Mouse (Mus musculus): ENCODE results near the gene Ldlrad3.

Gene Ldlrad3

DNA sequence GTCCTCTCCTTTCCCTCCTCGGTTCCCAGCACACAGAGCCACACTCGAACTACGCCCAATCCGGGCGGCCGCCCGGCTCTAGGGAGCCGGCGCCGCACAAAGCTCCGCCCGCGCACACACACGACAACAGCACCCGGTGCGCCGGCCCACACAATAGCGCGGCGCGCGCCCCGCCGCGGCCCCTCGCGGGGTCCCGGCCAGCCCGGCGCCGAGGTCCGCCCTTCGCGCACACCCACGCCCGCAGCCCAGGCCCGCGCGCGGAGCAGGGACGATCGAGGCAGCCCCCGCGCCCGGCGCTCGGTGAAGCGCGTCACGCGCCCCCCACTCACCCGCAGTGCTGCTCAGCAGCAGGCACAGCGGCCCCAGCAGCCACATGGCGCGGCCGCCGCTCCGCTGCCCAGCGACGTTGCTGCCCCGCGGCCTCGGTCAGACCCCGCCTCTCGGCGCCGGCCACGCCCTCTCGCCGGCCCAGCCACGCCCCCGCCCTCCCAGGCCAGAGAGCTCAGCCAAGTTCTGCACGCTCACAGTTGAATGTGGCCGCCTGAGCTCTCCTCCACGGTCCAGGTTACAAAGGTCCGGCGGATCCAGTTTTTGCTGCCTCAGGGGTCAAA, at the start of gene Ldlrad3:
Gene Ldlrad3 (minus strand): TSS at position 435 of the 611 bp plus-strand sequence.
- peak; percentile 90 to 95 for DNase-seq

DNA sequence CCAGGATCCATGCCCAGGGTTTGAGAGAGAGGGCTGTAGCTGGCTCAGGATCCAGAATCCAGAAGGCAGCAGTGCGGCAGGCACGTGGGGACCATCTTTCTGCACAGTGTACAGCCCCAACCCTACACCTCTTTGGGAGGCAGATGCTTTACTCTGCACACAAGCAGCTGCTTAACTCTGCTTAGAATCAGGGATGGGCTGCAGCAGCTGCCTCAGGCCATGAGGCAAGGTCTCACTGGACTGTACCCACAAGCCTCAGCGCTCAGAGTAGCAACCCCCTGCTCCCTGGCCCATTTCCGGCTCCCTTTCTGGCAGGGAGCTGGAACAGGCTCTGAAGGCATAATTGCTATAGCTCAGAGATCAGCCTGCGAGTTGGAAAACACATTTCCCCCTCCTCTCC, 45.3 kb upstream of the Ldlrad3 start:
- no peak for DNase-seq

DNA sequence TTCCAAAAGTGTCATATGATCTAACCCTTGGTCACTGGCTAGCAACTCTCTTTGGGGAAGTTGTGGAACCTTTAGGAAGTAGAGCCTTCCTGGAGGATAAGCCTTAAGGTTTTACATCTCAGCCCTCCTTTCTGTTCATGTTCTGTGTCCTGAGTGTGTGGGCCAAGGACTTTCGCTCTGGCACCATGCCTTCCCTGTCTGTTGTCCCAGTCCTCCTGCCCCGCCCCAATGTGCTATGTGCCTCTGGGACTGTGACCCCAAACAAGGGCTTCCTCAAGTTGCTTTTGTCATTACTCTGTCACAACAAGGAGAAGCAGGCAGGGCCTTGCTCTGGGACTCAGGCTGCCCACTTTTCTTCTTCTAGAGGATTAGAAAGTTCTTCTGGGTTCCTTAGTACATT, 42.9 kb upstream of the Ldlrad3 start:
- no peak for DNase-seq

DNA sequence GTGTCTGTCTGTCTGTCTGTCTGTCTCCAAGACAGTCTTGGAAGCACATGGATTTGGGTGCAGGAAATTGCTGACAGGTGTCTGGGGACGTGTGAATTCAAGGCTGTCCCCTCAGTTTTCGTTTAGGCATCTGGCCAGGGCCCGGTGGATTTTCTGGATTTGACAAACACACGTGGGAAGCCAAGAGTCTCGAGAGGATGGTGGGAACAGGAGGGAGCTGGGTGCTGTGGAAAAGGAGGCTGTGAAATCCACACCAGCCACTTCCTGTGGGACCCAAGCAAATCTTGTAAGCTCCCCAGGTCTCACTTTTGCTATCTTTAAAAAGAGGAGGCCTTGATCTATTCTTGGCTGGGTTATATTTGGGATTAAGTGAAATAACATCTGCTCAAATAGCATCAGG, 42.1 kb upstream of the Ldlrad3 start:
- DNase-seq: no peak

DNA sequence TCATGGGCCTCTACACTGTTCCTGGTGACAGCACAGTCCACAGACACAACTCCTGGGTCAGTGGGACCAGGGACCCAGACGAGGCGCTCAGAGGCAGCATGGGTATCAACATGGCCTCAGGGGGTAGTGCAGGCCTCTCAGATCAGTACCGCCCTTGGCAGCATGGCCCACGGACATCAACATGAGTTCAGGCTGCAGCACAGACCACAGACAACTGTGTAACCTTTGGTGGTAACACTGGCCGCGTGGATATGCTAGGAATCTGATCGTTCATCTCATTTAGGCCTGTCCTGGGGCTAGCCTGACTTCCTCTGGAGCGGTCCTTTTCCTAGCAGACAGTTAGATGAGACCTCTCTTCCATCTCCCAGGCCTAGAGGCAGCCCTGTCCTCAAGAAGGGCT, 41.7 kb upstream of the Ldlrad3 start:
- no peak for DNase-seq

DNA sequence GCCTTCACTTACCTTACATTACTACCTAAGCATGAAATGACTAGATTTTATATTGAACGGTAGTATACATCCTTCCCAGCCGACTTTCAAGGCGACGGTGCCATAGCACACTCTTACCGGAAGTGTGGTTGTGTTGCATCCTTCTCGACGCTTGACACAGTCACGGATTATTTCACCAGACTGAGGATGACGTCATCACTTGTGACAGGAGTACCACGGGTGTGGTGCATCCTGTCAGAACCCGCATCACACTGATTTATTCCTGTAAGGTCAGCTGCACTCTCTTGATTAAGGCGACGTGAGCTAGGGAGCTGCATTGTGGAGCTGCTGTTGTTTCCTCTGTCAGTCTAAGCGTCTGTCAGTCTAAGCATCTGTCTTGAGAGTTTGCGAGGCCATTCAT, 40.1 kb upstream of the Ldlrad3 start:
- DNase-seq: no peak

DNA sequence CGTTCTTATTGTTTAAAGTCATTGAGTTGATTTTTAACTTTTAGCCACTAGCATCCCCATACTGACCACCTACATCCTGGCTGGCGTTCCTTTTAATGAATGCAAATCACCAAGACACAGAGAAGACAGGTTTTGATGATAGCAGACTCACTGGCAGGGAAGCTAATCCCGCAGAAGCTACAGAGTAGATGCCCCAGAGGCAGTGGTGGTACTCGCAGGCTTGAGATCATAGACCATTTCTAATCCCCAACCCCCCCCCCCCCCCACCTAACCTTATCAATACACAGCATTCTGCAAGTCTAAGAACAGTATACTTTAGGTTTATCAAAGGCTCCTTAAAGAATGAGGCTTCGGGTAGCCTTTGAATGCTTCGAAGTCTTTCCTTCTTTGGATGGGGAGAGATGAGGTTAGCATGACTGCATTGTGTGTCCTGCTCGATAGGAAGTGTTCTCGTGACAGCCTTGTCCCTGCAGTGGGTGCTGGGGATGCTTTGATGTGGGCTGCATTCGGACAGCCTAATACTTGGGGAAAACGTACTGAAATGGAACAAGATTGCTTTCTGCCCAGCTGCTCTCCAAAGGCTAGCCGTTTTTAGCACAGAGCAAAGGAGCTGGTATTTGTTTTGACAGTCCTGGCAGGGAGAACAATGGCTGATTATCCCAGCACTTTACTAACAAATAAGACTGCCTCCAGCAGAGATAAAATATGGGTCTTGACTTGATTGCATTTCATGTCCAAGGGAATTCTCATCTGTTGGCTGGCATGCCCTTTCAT, 37.4 kb upstream of the Ldlrad3 start:
- no peak for DNase-seq

DNA sequence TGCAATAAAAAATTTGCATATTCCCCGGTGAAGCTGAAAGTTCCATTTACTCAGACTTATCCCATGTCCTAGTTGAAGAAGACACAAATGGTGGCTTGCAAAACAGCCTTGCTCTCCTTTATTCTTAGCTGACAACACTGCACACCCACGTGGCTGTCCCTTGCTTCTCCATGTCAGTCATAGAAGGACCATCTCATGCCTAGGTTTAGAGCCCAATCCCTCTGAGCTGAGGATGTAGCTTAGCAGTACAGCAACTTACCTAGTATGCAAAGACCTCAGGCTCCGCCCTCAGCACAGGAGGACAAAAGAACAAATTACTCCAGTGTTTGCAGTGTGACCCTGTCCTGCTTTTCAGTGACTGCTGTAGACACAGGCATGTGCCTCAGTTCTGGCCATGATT, 36.6 kb upstream of the Ldlrad3 start:
- DNase-seq: no peak

DNA sequence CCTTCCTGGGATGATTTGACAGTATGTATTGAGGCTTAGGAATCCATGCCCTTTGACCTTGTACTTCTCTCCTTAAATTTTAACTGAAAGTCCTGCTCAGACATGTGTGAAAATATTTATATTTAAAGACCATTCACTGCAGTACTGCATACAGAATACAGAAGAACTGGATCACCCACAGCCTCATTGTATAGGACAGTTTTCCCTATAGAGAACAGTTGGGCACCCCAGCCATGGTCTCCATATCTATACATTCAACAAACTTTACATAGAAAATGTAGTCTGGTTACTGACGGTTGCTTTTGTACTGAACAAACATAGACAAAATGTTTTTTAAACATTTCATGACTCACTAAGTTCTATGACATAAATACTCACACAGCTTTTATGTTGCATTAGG, 30.6 kb upstream of the Ldlrad3 start:
- no peak for DNase-seq

DNA sequence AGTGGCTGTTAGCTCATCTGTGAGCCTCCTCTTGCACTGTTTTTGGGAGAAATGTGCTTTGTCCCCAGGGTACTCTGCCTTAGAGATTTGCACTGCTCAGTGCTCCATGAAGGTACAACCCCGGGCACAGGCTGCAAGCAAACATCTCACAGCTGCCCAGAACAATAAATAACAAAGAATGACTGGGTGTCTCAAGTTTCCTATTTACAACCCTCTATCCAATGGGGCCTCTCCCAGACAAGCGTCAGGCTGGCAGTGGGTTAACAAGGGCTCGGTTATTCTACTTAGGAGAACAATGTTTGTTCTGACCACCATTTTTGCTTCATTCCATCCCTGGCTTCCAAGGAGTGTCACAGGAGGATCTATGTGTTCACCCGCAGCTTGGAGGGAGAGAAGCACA, 25.9 kb upstream of the Ldlrad3 start:
- DNase-seq: no peak

DNA sequence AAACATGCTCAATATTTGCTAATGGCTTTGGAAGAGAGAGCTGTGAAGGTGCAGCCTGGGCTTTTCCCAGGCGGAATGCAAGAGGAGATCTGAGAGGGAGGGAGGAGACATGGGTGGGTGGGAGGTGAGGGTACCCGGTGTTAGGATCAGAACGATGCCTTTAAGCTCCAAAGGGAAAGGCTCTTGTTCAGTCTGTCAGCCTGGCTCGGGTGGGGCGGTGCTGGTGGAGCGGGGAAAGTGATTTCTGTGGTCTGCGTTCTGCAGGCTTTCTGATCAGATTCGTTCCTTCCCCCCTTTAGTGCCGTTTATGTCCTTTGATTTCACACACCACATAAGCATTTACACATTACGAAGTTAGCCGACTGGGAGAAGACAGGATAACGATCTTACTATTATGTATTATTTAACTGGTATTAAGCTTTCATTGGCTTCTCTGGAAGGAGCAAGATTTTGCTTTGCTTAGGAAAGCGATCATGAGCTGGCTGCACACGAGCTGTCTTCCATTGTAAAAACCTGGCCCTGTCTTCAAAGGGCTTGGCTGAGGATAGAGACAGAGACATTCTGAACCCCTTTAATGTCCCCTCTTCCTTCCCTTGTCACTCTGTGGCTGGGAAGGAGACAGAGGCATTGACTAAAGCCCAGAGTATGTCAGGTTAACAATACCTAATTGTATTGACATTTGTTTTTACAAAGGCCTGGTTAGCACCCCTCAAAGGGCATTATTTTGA, 19.7 kb upstream of the Ldlrad3 start:
- DNase-seq: no peak

DNA sequence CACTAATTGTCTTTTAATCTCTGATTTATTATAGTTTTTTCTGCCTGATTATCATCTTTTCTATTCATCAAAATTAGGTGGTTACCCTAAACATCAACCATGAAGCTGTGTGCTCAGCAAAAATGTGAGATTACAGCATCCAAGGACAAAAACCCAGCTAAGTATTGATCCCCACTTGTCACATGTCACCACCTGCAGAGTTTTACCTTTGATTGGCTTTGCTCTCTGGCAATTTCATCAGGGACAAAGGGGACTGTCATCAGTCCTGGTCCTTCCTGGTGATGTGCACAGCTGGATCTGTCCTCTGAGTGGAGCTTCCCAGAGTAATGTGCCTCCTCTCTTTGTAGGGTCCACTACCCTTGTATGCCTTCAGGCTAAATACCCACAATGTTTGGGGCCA, 17.3 kb upstream of the Ldlrad3 start:
- DNase-seq: no peak

DNA sequence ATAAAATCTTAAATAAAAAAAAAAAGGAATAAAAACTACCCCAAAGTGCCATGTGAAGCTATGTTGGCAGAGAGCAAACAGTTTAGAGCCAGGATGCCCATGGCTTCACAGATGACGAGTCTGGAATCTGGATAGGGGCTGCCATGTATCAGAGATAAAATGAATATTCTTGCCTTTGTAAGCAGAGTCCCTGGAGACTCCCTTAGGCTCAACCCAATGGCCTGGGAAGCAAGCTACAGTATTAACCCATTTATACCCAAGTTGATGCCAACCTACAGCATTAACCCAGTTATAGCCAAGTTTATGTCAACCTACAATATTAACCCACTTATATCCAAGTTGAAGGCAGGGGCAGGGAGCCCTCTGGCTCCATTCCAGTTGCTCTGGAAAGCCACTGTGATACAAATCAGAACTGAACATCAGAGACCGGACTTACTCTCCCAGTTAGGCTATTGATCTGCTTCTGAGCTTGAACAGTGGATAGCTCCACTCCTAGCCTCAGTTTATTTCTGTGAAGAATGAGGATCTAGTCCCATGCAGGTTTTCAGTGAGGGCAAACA, 16.1 kb upstream of the Ldlrad3 start:
- DNase-seq: no peak

DNA sequence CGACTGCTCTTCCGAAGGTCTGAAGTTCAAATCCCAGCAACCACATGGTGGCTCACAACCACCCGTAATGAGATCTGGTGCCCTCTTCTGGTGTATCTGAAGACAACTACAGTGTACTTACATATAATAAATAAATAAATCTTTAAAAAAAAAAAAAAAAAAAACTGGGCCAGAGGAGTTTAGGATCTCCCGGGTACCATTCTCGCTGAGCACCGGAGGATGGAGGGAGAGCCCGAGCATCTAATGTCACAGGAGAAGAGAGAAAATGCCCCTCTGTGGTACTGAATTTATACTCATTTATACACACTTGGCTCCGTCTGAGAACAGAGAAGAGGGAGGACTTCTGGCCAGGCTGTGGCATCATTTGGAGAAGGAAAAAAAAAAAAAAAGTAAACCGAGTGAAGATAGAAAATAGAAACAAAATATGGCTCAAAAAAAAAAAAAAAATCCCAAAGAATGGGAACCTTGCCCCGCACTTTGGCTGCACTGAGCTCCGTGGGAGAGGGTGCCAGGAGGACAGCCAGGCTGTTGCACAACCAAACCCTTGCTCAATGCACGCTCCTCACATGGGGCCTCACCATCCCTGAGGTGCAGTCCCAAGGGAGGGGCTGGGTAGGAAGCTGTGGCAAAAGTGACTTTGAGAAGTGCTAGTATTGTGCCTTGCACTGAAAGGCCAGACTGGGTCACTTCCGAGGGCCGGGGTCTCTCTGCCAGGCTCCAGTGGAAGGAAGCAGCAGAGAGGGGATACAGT, 15.2 kb upstream of the Ldlrad3 start:
- DNase-seq: peak; percentile 49 to 56

DNA sequence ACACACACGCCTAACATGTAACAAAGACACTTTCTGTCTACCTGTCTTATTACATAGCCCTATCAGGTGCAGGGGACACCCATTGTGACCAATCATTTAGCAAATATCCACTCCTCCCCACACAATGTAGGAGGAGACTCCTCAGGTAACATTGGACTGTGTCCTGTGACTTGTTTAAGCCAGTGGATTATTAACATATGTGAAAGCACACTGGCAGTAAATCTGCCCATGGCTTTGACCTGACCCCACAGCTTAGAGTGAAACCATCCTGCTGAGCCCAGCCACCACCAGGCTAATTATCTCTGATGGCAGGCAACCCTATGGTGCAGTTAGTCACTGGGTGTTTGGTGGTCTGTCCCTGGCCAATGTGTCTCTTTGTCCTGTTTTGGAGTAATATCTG, 11.1 kb upstream of the Ldlrad3 start:
- no peak for DNase-seq

DNA sequence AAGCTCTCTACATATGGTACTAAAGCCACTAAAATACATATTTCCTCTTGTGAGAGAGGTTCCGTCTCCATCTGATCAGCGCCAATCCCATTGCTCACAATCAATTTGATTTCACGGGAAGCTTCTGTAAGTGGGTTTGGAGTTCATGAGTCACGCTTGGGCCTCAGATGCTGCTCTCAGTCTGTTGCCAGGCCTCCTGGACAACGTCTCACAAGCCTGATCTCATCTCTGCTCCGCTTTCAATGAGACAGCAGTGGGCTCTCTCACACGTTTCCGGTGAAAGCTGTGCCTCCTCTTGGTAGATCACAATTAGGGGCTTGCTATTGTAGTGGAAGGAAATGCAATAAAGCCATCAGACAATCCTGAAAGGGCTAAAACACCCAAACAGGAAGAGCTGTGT, 10.5 kb upstream of the Ldlrad3 start:
- peak in 1 of 2 experiments; percentile 40 for DNase-seq

DNA sequence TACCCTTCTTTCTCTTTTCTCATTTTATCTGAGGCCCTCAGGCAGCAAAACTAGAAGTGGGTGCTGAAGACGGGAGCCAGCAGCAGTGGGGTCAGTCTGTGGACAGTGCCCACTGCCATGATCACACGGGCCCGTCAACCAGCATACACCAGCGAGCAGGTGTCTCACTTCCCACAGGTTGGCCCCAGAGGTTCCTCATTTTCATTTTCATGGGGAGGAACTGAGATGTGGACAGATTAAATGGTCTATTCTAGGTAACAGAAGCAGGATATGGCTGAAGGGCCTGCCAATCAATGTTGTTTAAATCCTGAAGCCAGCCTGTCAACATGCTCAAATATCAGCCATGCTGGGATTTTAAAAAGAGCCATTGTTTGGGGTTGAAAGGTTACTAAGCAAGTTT, 9.3 kb upstream of the Ldlrad3 start:
- DNase-seq: no peak

DNA sequence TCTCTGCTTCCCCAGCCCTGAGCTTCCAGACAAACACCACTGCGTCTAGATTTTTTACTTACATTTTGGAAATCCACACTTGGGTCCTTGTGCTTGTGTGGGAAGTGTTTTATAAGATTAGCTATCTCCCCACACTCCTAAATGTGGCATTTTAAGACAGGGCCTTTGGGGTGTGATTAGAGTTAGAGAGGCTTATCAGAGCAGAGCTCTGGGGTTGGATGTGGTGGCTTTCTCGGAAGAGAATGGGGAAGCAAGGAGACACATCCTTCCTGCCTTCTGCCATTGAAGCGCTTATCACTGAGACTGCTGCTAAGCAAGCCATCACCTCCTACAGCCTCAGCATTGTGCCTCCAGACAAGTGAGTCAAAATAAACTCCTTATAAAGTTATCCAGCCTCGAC, 8.1 kb upstream of the Ldlrad3 start:
- DNase-seq: no peak

DNA sequence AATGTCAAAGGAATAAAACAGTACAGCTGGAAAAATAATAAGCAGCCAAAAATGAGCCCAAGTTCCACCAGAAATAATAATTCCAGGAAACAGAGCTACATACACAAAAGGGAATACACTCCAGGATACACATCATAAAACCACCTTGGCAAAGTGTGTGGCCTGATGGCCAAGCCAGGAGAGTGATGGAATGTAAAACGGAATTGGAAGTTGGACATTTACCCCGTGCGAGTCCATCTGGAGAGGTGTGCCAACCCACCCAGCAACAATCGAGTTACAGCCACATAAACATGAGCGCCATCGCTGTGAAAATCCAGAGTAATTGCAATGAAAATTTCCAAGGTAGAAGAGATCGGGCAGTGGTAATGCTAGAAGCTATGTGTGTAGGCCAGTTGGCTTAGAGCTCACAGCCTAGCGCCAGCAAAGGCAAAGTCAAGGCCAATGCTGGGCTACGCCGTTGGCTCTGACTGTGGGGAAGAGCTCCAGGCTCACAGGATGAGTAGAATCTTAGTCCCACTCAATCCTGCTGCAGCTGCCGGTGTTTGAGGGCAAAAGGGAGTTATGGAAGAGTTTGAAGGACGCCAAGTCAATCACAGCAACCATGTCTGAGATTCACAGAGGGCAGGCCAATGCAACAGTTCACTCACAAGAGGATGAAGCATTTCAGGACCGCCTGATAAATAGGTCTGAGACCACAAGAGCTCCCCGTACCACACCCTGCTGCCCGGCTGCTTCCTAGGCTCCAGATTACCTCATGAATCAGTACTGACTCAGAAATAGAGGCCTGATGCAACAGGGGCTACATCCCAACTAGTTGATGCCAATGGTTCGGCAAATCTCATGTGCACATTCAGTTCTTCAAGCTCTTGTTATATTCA, 7.0 kb upstream of the Ldlrad3 start:
- peak; percentile 51 to 53 for DNase-seq

DNA sequence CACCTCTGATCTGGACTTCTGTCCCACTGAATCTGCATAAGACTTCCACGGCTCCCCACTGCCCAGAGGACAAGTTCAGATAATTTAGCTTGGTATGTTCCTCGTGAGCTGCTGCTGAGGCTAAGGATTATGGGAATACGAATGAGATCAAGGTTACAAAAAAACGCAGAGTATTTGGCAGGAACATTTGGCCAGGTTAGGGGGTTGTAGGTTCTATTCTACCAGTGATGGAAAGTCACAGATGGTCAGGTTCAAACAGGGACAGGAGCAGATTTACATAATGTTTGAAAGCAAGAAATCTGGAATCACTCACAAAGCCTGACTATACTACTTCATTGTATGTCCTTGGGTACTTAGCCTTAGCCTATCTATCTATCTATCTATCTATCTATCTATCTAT, 5.6 kb upstream of the Ldlrad3 start:
- DNase-seq: no peak

DNA sequence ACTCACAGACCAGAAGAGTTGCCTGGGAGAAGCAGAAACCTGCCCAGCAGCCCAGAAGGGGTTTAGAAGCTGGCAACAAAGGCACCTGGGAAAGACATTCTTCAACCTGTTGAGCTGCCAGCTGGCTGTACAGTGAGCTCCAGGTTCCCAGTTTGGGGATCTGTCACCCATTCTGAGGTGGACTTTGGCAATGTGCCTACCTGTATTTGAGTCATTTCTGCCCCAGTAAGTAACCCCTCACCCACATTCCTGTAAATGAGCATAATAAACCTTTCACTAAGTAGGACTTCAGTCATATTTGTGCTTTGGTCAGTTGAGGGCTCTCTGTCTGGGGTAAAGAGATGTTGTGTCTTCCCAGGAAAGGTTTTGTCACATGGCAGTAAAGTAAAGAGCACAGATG, 4.8 kb upstream of the Ldlrad3 start:
- DNase-seq: no peak

All from cerebellum, postnatal 25 days (tissue).